ENCODE assay signal across 7 mouse cellular contexts in the genomic region with DNA sequence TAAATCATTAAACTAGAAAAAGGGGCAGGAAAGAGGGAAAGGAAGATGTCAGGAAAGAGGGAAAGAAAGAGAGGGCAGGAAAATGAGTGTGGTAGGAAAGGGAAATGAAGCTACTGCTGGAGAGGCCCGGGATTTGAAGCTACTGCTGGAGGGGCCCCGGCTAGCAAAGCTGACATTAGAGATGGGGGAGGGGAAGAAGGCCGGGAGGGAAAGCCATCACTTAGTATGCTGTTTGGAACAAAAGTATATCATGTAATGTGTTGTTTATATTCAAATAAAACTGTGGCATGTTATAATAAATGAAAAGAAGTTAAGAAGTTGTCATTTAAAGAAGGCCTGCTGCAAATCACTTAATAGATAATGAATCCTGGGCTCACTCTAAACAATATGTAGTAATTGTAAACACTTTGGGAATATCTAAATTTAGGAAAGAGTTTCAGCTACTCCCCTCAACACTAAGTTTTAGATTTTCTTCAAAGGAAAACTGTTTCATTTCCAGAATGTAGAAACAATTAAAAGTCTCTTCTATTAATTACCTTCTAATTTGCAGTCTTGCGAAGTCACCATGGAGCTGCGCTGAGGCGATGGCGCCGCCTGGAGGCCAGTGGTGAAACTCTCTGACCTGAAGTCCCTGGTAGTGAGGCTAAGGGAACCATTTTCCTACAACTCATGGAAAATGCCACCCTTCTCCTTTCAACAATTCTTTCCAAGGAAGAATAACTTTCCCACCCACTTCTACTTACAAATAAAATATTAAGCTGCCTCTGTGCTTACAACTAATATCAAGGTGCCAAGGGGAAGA.
DNase-seq lines count a peak whose midpoint lies in the region; ATAC-seq and TF ChIP-seq lines count a peak whose summit lies in the region.

No protein-coding gene starts in this region.

- H3K27ac ChIP-seq in midbrain, embryonic 11.5 days (ENCODE audit: low read depth, low read length) = no peak overlapping the region
- H3K27ac ChIP-seq in midbrain, embryonic 13.5 days = no peak overlapping the region
- no peak overlapping the region for H3K27ac ChIP-seq in embryonic facial prominence, embryonic 10.5 days (replicated peaks)
- H3K27ac ChIP-seq in hindbrain, postnatal 0 days = no peak overlapping the region
- no peak overlapping the region for H3K27ac ChIP-seq in limb, embryonic 14.5 days (replicated peaks; ENCODE audit: low read depth, low read length)

- H3K4me2 ChIP-seq in midbrain, embryonic 11.5 days = no peak overlapping the region
- no peak overlapping the region for H3K4me2 ChIP-seq in midbrain, embryonic 13.5 days (replicated peaks)
- no peak overlapping the region for H3K4me2 ChIP-seq in hindbrain, postnatal 0 days (ENCODE audit: low read depth, low read length)
- no peak overlapping the region for H3K4me2 ChIP-seq in limb, embryonic 14.5 days (replicated peaks; ENCODE audit: low read depth, low read length, severe bottlenecking)

- no peak for TF ChIP-seq POLR2A in limb, embryonic 14.5 days (IDR thresholded peaks at IDR 0.05; ENCODE audit: borderline replicate concordance, extremely low read depth, insufficient read depth, insufficient read length)

- no peak for ATAC-seq in midbrain, embryonic 11.5 days (ENCODE audit: low FRiP score)
- ATAC-seq in midbrain, embryonic 13.5 days = no peak
- ATAC-seq in hindbrain, postnatal 0 days = 0 out of 2 replicates have a peak, but pooled peaks have one; percentile 50
- no peak for ATAC-seq in limb, embryonic 14.5 days (ENCODE audit: low FRiP score, low read depth)

- WGBS in midbrain, embryonic 11.5 days = 21% methylated on average over 8 of the region's 8 CpGs
- WGBS in midbrain, embryonic 13.5 days = 18% methylated on average over 8 of the region's 8 CpGs
- WGBS in embryonic facial prominence, embryonic 10.5 days = 21% methylated on average over 8 of the region's 8 CpGs
- WGBS in hindbrain, postnatal 0 days = 17% methylated on average over 8 of the region's 8 CpGs
- WGBS in limb, embryonic 14.5 days = 16% methylated on average over 8 of the region's 8 CpGs

- no peaks in the 10 kb centered on the region for H3K4me1 ChIP-seq in midbrain, embryonic 11.5 days (ENCODE audit: control insufficient read depth, insufficient read depth, low read length)
- no peaks in the 10 kb centered on the region for H3K4me1 ChIP-seq in midbrain, embryonic 13.5 days (replicated peaks)
- no peaks in the 10 kb centered on the region for H3K4me1 ChIP-seq in embryonic facial prominence, embryonic 10.5 days
- H3K4me1 ChIP-seq in hindbrain, postnatal 0 days (ENCODE audit: insufficient read depth, low read length) = no peaks in the 10 kb centered on the region
- no peaks in the 10 kb centered on the region; the same call in 1 of the 2 replicates for H3K4me1 ChIP-seq in limb, embryonic 14.5 days (ENCODE audit: control insufficient read depth, insufficient read depth, low read length)

- DNase-seq in midbrain, embryonic 11.5 days (ENCODE audit: low spot score, missing footprints) = peak; percentile 89
- DNase-seq in ZHBTc4 (ENCODE audit: low read depth, low spot score) = peak; percentile 53
- DNase-seq in embryonic facial prominence, embryonic 10.5 days (ENCODE audit: low spot score) = peak; percentile 64
- DNase-seq in hindbrain, postnatal 0 days (ENCODE audit: low spot score) = peak; percentile 84
- DNase-seq in limb, embryonic 14.5 days (ENCODE audit: low spot score) = peak; percentile 46
- peak; percentile 78 for DNase-seq in right cerebral cortex, adult 18-20 months

- no peaks in the 10 kb centered on the region for H3K27me3 ChIP-seq in midbrain, embryonic 11.5 days (ENCODE audit: control insufficient read depth, insufficient read depth, low read length)
- no peaks in the 10 kb centered on the region for H3K27me3 ChIP-seq in midbrain, embryonic 13.5 days
- no peaks in the 10 kb centered on the region for H3K27me3 ChIP-seq in embryonic facial prominence, embryonic 10.5 days (replicated peaks; ENCODE audit: low read depth, poor library complexity, severe bottlenecking)
- no peaks in the 10 kb centered on the region for H3K27me3 ChIP-seq in hindbrain, postnatal 0 days (ENCODE audit: insufficient read depth, low read length)
- H3K27me3 ChIP-seq in limb, embryonic 14.5 days (ENCODE audit: control insufficient read depth, insufficient read depth, low read length) = no peaks in the 10 kb centered on the region

- no peaks in the 10 kb centered on the region for H3K9me3 ChIP-seq in midbrain, embryonic 11.5 days (ENCODE audit: control insufficient read depth, low read length)
- H3K9me3 ChIP-seq in midbrain, embryonic 13.5 days = no peaks in the 10 kb centered on the region
- no peaks in the 10 kb centered on the region for H3K9me3 ChIP-seq in embryonic facial prominence, embryonic 10.5 days
- H3K9me3 ChIP-seq in hindbrain, postnatal 0 days (ENCODE audit: low read length) = no peaks in the 10 kb centered on the region
- no peaks in the 10 kb centered on the region for H3K9me3 ChIP-seq in limb, embryonic 14.5 days (ENCODE audit: control insufficient read depth, low read length)

- H3K36me3 ChIP-seq in midbrain, embryonic 11.5 days (ENCODE audit: control insufficient read depth, insufficient read depth, low read length) = no peaks in the 10 kb centered on the region
- H3K36me3 ChIP-seq in midbrain, embryonic 13.5 days = no peaks in the 10 kb centered on the region
- no peaks in the 10 kb centered on the region for H3K36me3 ChIP-seq in embryonic facial prominence, embryonic 10.5 days (replicated peaks)
- no peaks in the 10 kb centered on the region for H3K36me3 ChIP-seq in hindbrain, postnatal 0 days (ENCODE audit: insufficient read depth, low read length)
- H3K36me3 ChIP-seq in limb, embryonic 14.5 days (ENCODE audit: control insufficient read depth, insufficient read depth, low read length) = no peaks in the 10 kb centered on the region

- H3K4me3 ChIP-seq in midbrain, embryonic 11.5 days (ENCODE audit: low read depth, low read length) = no peak overlapping the region
- H3K4me3 ChIP-seq in midbrain, embryonic 13.5 days (replicated peaks) = no peak overlapping the region
- H3K4me3 ChIP-seq in embryonic facial prominence, embryonic 10.5 days = no peak overlapping the region
- H3K4me3 ChIP-seq in hindbrain, postnatal 0 days (ENCODE audit: low read length) = no peak overlapping the region
- no peak overlapping the region for H3K4me3 ChIP-seq in limb, embryonic 14.5 days (replicated peaks; ENCODE audit: low read length)

- H3K9ac ChIP-seq in midbrain, embryonic 11.5 days (ENCODE audit: low read length) = no peak overlapping the region
- H3K9ac ChIP-seq in midbrain, embryonic 13.5 days (replicated peaks) = no peak overlapping the region
- H3K9ac ChIP-seq in hindbrain, postnatal 0 days (replicated peaks; ENCODE audit: low read length) = no peak overlapping the region
- H3K9ac ChIP-seq in limb, embryonic 14.5 days (ENCODE audit: low read depth, low read length, severe bottlenecking) = no peak overlapping the region

- peak; percentile 91 for TF ChIP-seq CTCF in hindbrain, postnatal 0 days (IDR thresholded peaks at IDR 0.05; ENCODE audit: low read depth)
